Mouse (Mus musculus): ENCODE data around the gene Spsb3. TPM values are rescaled to one million over a fixed set of nuclear protein-coding genes. Genes with fewer than 3 reads are reported as not detected.

Spsb3 gene
- total RNA-seq, 4 experiments from 2014 or later, result 25.8 to 29.3 (median 27.7) TPM

Other genes starting within 250 kb of the Spsb3 start
- gene Slc9a3r2, start 236.3 kb upstream of the Spsb3 start, total RNA-seq (2022), result 100 to 1,000 TPM in 2 of 4 experiments, 10 to 100 TPM in 2; 87.7 to 110 (median 101) TPM
- gene Npw, start 228.2 kb upstream of the Spsb3 start, total RNA-seq (2022), result not detected
- gene Zfp598, start 217.0 kb upstream of the Spsb3 start, total RNA-seq (2022), result 10 to 100 TPM; 14.3 to 17.0 (median 15.9) TPM
- under 1 TPM in 2 of 4 experiments, not detected in 2; 0.14 to 0.24 TPM for gene Syngr3, start 196.7 kb upstream of the Spsb3 start, total RNA-seq (2022)
- 10 to 100 TPM; 20.0 to 22.2 (median 21.1) TPM for gene Gfer, start 190.5 kb upstream of the Spsb3 start, total RNA-seq (2022)
- under 1 TPM; 0.49 to 0.84 (median 0.58) TPM for gene Noxo1, start 190.4 kb upstream of the Spsb3 start, total RNA-seq (2022)
- gene Tbl3, start 179.0 kb upstream of the Spsb3 start, total RNA-seq (2022), result 10 to 100 TPM; 14.4 to 21.6 (median 17.3) TPM
- gene Rnf151, start 168.6 kb upstream of the Spsb3 start, total RNA-seq (2022), result under 1 TPM in 1 of 4 experiments, not detected in 3; 0.23 TPM
- gene Rps2, start 168.5 kb upstream of the Spsb3 start, total RNA-seq (2022), result 100 to 1,000 TPM; 631 to 768 (median 679) TPM
- gene Ndufb10, start 162.2 kb upstream of the Spsb3 start, total RNA-seq (2022), result 1,000 to 10,000 TPM in 1 of 4 experiments, 100 to 1,000 TPM in 3; 975 to 1,073 (median 990) TPM
- gene Rpl3l, start 158.8 kb upstream of the Spsb3 start, total RNA-seq (2022), result 100 to 1,000 TPM; 389 to 453 (median 417) TPM
- 100 to 1,000 TPM; 172 to 208 (median 186) TPM for gene Msrb1, start 150.0 kb upstream of the Spsb3 start, total RNA-seq (2022)
- gene Hs3st6, start 133.7 kb upstream of the Spsb3 start, total RNA-seq (2022), result not detected
- gene Meiob, start 82.4 kb upstream of the Spsb3 start, total RNA-seq (2022), result under 1 TPM in 1 of 4 experiments, not detected in 3; 0.19 TPM
- 10 to 100 TPM; 78.0 to 97.5 (median 87.2) TPM for gene Hagh, start 46.5 kb upstream of the Spsb3 start, total RNA-seq (2022)
- 10 to 100 TPM; 85.1 to 94.4 (median 88.7) TPM for gene Fahd1, start 36.3 kb upstream of the Spsb3 start, total RNA-seq (2022)
- gene Igfals, start 20.6 kb upstream of the Spsb3 start, total RNA-seq (2022), result 10 to 100 TPM in 2 of 4 experiments, 1 to 10 TPM in 2; 7.8 to 14.5 (median 11.1) TPM
- 10 to 100 TPM; 17.2 to 20.1 (median 19.2) TPM for gene Nubp2, start 294 bp upstream of the Spsb3 start, total RNA-seq (2022)
- gene Eme2, start 8.4 kb downstream of the Spsb3 start, total RNA-seq (2022), result 10 to 100 TPM; 19.4 to 23.5 (median 21.1) TPM
- gene Mrps34, start 8.5 kb downstream of the Spsb3 start, total RNA-seq (2022), result 100 to 1,000 TPM in 2 of 4 experiments, 10 to 100 TPM in 2; 88.8 to 125 (median 109) TPM
- 10 to 100 TPM; 29.0 to 31.4 (median 29.5) TPM for gene Nme3, start 9.9 kb downstream of the Spsb3 start, total RNA-seq (2022)
- 10 to 100 TPM; 55.0 to 69.0 (median 62.5) TPM for gene Mapk8ip3, start 50.3 kb downstream of the Spsb3 start, total RNA-seq (2022)
- gene Jpt2, start 74.0 kb downstream of the Spsb3 start, total RNA-seq (2022), result 10 to 100 TPM in 2 of 4 experiments, 1 to 10 TPM in 2; 6.4 to 12.8 (median 9.6) TPM
- gene Cramp1l, start 129.1 kb downstream of the Spsb3 start, total RNA-seq (2022), result 10 to 100 TPM in 1 of 4 experiments, 1 to 10 TPM in 3; 9.4 to 11.3 (median 9.6) TPM
- 1 to 10 TPM; 3.5 to 6.3 (median 4.5) TPM for gene Ift140, start 129.4 kb downstream of the Spsb3 start, total RNA-seq (2022)
- 10 to 100 TPM; 29.7 to 45.6 (median 39.3) TPM for gene Tmem204, start 196.9 kb downstream of the Spsb3 start, total RNA-seq (2022)
- 10 to 100 TPM; 10.8 to 15.7 (median 13.5) TPM for gene Telo2, start 229.3 kb downstream of the Spsb3 start, total RNA-seq (2022)
- gene Ptx4, start 234.1 kb downstream of the Spsb3 start, total RNA-seq (2022), result 1 to 10 TPM; 3.4 to 7.7 (median 4.5) TPM
- gene Clcn7, start 246.7 kb downstream of the Spsb3 start, total RNA-seq (2022), result 10 to 100 TPM; 25.7 to 28.2 (median 27.1) TPM

Data from heart, adult 8-10 months (tissue).